11 mouse cellular contexts compared by ENCODE assay signal in the genomic region with DNA sequence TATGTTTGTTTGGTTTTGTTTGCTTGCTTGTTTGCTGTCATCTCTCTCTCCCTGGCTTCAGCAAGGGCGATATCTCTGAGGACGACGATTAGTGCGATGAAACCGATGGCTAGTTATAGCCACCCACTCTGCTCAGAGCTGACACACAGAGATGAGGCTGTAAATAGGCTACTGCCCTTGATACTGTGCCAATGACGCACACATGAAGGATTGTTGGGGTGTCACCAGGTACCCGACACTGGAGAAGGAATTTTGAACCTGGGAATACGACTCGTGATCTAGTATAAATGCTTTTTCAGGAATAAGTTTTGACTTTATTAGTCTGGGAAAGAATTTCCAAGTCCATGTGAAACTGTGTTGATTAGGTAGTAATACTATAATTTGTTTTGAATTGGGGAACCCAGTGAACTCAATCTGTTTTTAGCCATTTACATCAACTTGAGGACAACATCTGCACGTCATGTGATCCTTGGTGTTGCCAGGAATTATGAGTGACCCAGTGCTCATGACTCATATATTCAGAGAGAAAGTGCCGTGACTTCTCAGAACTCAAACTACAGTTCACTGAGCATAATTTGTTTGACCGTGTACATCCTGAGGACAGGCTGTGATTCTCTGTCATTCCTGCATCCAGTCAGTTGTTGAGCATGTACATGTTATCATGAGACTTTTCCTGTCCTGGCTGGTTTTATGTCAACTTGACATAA.
DNase-seq lines count a peak whose midpoint lies in the region.
"Had no signal": no experiment of that assay in that cellular context is flagged by ENCODE, and none has a peak within 500 bp of the region (broad histone marks: within the 10 kb centered on the region; RNA-seq: fewer than 3 reads in every experiment).

No protein-coding gene starts in this region.

- peak; percentile 66 to 74 for DNase-seq in heart, adult 18-20 months
- no peak for DNase-seq in heart, postnatal 14 days
- DNase-seq in 3T3-L1 (ENCODE audit: low read depth, low spot score) (peak; percentile 89), NIH3T3 (ENCODE audit: low read depth) (peak; percentile 82)
- peak; percentile 83 for DNase-seq in fibroblast of lung, adult 2 months (ENCODE audit: low read depth)
- no peak for DNase-seq in urinary bladder, postnatal 4 days (ENCODE audit: low spot score in 2 of 2)
- DNase-seq in embryo, embryonic 10.5 days (ENCODE audit: low spot score) = no peak
- DNase-seq: cerebellum, postnatal 36 days; kidney, postnatal 10 days; layer of hippocampus, adult 9-11 months; midbrain, embryonic 14.5 days had no signal

- intact Hi-C loops in heart, postnatal 14 days (cut with DNase I) = no loop called here

Comparison
In these comparisons a context has a peak if more than half of its experiments do, and no peak if none do; other contexts are left out.
1. DNase-seq: peak in heart, adult 18-20 months (2 of 2), 3T3-L1 (single experiment), NIH3T3 (single experiment) and fibroblast of lung, adult 2 months (single experiment); none in heart, postnatal 14 days (0 of 2), urinary bladder, postnatal 4 days (0 of 2) and embryo, embryonic 10.5 days (single experiment).